Mouse (Mus musculus) lung, postnatal 10 days (tissue): Measurements from ENCODE around the gene Nkd2.

Experiments used
- DNase-seq: peaks from one replicate; pipeline ENCODE4 v3.0.0; 2021

Nkd2 gene

GRCm38 (mm10) chr13:73847465-73847836 lies at the start of gene Nkd2:
TSS of gene Nkd2 (minus strand) at chr13:73847631.
- peak; percentile 91 for DNase-seq

GRCm38 (mm10) chr13:73892493-73893178 lies 45.2 kb upstream of the Nkd2 start:
- DNase-seq = peak; percentile 51

GRCm38 (mm10) chr13:73887415-73887874 lies 40.0 kb upstream of the Nkd2 start:
- DNase-seq = peak; percentile 80

- DNase-seq = no peak
Observed at GRCm38 (mm10) chr13:73886601-73887000, 39.2 kb upstream of the Nkd2 start.

- DNase-seq = peak; percentile 16
Observed at GRCm38 (mm10) chr13:73886066-73886465, 38.6 kb upstream of the Nkd2 start.

GRCm38 (mm10) chr13:73885656-73886055 lies 38.2 kb upstream of the Nkd2 start:
- DNase-seq = peak; percentile 47

- no peak for DNase-seq
Observed at GRCm38 (mm10) chr13:73881347-73881746, 33.9 kb upstream of the Nkd2 start.

- DNase-seq = peak; percentile 69
Observed at GRCm38 (mm10) chr13:73879824-73880223, 32.4 kb upstream of the Nkd2 start.

GRCm38 (mm10) chr13:73872159-73872558 lies 24.7 kb upstream of the Nkd2 start:
- no peak for DNase-seq

- DNase-seq = peak; percentile 29
Observed at GRCm38 (mm10) chr13:73846589-73847464, 604 bp downstream of the Nkd2 start.

GRCm38 (mm10) chr13:73842696-73843095 lies 4.7 kb downstream of the Nkd2 start:
- no peak for DNase-seq

GRCm38 (mm10) chr13:73839740-73840139 lies 7.7 kb downstream of the Nkd2 start:
- DNase-seq = no peak

GRCm38 (mm10) chr13:73839137-73839548 lies 8.3 kb downstream of the Nkd2 start:
- no peak for DNase-seq

- no peak for DNase-seq
Observed at GRCm38 (mm10) chr13:73837708-73838107, 9.7 kb downstream of the Nkd2 start.

GRCm38 (mm10) chr13:73836491-73836890 lies 10.9 kb downstream of the Nkd2 start:
- DNase-seq = peak; percentile 51

GRCm38 (mm10) chr13:73835791-73836190 lies 11.6 kb downstream of the Nkd2 start:
- no peak for DNase-seq

GRCm38 (mm10) chr13:73833809-73834208 lies 13.6 kb downstream of the Nkd2 start:
- DNase-seq = no peak

- peak; percentile 71 for DNase-seq
Observed at GRCm38 (mm10) chr13:73831486-73831885, 15.9 kb downstream of the Nkd2 start.

GRCm38 (mm10) chr13:73827243-73827642 lies 20.2 kb downstream of the Nkd2 start:
- DNase-seq = peak; percentile 24

- no peak for DNase-seq
Observed at GRCm38 (mm10) chr13:73823711-73824110, 23.7 kb downstream of the Nkd2 start.

GRCm38 (mm10) chr13:73822187-73822800 lies 25.1 kb downstream of the Nkd2 start:
- peak; percentile 79 for DNase-seq

GRCm38 (mm10) chr13:73821251-73821650 lies 26.2 kb downstream of the Nkd2 start:
- DNase-seq = no peak

GRCm38 (mm10) chr13:73818921-73819320 lies 28.5 kb downstream of the Nkd2 start:
- DNase-seq = no peak

- DNase-seq = no peak
Observed at GRCm38 (mm10) chr13:73816338-73816737, 31.1 kb downstream of the Nkd2 start.
